Mouse (Mus musculus) neutrophil, adult 59 days (primary cell): Measurements from ENCODE around the gene Rpain. TPM values are rescaled to one million over a fixed set of nuclear protein-coding genes. Genes with fewer than 3 reads are reported as not detected.

Experiments used
- total RNA-seq, 2 experiments: library from RNA; stranded (reverse); gene quantifications; 1 replicate in 1 of 2; 2 replicates in 1 of 2; pipeline ENCODE4 v1.2.4; 2023

Rpain gene
- total RNA-seq, result 10 to 100 TPM; 26.4 to 27.4 TPM

DNA sequence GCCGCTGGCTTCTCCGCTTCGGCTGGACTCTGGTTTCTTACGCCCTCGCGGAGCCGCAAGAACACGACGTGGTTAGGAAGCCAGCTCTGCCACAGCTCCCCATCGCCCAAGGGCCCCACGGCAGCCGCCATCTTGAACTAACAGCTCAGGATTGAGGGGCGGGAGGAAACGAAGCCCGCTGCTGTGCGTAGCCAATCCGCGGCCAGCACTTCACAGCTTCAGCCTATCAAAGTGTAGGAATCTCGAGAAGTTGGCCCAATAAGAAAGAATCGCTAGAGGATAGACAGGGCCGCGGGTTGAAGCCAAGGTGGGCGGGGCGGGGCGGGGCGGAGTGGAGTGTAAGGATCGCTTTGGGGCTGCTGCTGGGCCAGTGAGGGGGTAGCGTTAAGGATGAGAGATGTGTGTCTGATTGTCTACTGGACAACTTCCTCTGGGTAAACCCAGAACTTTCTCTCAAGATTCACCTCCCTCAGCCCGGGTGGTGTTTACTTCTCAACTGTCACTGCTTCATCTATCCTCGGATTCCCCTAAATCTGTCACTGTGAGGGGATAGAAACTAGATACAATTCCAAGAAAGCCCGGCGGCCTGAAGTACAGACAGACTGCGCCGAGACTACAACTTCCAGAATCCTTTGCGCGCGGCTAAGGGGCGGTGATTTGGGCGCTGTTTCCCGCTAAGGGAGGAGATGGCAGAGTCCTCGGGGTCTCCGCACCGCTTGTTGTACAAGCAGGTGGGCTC lies at the start of gene Rpain, which contains the start of gene Nup88:
TSS of gene Rpain (plus strand) at position 393 of the 739 bp plus-strand sequence.
TSS of gene Nup88 (minus strand) at position 153 of the 739 bp plus-strand sequence.

DNA sequence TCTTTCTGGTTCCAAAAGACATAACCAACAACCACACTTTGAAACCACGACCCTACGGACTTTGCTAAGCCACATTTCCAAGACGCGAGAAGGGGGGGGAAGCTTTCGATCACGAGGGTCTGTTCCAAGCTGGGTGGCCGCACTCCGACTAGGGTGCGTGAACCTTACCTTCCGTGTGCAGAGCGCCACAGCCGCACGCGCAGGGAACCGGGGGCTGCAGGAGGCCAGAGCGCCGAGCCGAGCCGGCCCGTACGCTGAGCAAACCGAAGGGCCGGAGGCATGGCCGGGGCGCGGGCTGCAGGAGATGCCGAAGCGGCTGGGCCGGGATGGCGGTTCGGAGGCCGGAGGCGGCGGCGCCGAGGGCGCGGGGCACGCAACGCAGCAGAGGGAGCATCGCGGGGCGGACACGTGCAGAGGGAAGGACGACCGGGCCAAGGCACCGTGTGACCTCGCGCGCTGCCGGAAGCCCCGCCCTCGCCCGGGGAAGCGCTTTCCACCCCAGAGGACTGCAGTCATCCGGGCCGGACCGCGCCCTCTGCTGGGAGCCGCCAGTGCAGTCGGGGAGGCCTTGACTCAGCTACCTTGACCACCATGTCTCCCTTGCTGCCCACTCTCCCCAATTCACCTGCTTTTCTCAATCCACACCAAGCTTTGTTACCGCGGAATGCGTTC lies 12.7 kb downstream of the Rpain start, which contains the start of gene C1qbp:
TSS of gene C1qbp (minus strand) at position 470 of the 672 bp plus-strand sequence.

DNA sequence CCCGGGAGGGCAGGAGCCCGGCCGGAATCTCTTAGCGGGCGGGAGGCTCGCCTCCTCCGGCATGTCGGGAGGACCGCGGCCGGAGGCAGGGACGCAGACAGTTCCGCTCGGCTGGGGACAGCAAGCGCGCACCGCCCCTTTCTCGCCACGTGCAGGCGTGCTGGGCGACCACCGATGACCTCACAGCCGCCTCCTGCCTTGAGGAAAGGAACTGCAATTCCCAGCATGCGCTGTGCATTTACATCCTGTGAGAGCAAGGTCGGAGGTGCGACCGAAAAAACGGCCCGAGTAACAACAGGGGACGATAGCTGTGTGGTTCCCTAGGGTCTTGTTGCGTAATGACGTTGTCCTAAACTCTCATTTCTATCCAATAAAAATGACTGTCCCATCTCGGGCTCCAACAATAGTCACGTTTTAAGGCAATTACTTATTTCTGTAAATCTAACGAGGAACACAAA lies 34.3 kb downstream of the Rpain start, which contains the start of gene Dhx33:
TSS of gene Dhx33 (minus strand) at position 122 of the 458 bp plus-strand sequence.

DNA sequence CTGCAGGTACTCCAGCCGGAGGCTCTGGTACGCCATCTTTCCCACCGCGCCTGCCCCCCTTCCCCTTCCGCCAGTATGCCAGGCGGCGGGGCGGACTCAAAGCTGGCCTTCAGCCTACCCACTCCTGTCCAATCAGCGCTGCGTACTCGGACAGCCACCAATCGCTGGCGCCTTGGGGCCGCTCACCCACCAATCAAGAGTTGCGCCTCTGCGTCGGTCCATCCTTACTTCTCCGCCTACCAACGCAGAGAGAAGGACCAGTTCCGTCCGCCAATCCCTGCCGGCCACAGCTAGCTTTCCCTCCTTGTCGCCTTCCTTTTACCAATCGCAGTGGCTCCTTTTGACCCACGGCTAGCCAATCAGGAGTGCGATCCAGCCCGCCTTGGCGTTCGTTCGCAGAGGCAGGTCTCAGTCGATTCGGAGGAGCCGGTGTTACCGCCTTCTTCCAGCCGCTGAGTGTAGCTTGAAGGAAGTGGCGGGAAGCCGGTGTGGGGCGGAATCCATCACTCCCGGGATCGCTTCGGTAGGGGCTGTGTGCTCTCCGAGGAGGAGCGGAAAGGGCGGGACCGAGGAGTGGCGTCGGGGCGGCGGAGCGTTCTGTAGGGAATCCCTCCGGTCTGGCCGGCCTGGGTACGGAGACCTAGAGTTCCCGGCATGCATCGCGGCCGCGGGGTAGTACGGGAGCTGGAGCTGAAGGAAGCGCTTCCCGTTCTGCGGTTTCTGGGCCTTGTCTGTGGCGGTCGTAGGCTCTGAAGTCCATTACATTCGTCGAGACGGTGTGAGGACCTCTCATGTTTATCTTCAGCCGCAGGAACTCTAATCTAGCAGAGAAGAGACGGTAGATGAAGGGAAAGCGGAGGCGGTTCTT lies 49.4 kb downstream of the Rpain start, which contains the start of the genes Mis12 and Derl2:
TSS of gene Mis12 (plus strand) at position 411 of the 868 bp plus-strand sequence.
TSS of gene Derl2 (minus strand) at position 641 of the 868 bp plus-strand sequence.

Other genes with a start within 250 kb of the Rpain start
- gene Zfp3, start 206.0 kb upstream of the Rpain start, total RNA-seq, result under 1 TPM; 0.77 to 0.89 TPM
- gene Scimp, start 157.6 kb upstream of the Rpain start, total RNA-seq, result under 1 TPM; 0.44 to 0.53 TPM
- 10 to 100 TPM; 13.0 to 13.2 TPM for gene Rabep1, start 125.4 kb upstream of the Rpain start, total RNA-seq
- gene Nup88, start 240 bp upstream of the Rpain start, total RNA-seq, result 10 to 100 TPM; 43.9 to 47.7 TPM
- gene C1qbp, start 12.8 kb downstream of the Rpain start, total RNA-seq, result 10 to 100 TPM; 45.7 to 48.5 TPM
- 1 to 10 TPM; 5.6 to 7.2 TPM for gene Dhx33, start 34.2 kb downstream of the Rpain start, total RNA-seq
- gene Mis12, start 49.4 kb downstream of the Rpain start, total RNA-seq, result 10 to 100 TPM; 14.8 to 15.3 TPM
- gene Derl2, start 49.6 kb downstream of the Rpain start, total RNA-seq, result 10 to 100 TPM; 22.7 to 34.5 TPM
- not detected for gene 6330403K07Rik, start 63.3 kb downstream of the Rpain start, total RNA-seq
- 10 to 100 TPM in 1 of 2 experiments, 1 to 10 TPM in 1; 8.7 to 15.4 TPM for gene Nlrp1a, start 174.5 kb downstream of the Rpain start, total RNA-seq